Mouse (Mus musculus): Measurements from ENCODE around the gene Smtnl1.
"Not testable (repeated sequence)": the region's sequence is repeated elsewhere in the genome, so short reads cannot be mapped to it uniquely, and the experiment has no call there.

Smtnl1 gene

DNA sequence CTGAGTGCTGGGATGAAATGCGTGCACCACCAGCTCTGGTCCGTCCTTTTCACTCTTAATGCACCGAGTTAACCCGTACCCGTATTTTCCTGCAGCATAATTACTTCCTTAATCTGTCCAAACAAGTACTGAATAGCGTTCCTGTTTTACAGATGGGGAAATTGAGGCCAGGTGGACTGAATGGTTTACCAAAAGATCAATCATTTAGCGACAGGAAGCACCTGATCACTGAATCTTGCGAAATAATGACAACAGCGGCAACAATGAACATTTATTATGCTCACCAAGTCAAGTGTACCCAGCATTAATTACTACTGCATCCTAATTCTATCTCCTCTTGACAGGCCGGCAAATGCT is 16.1 kb upstream of the Smtnl1 start, which contains the start of gene Slc43a1:
Gene Slc43a1 (plus strand): TSS at position 258 of the 357 bp plus-strand sequence.
- no peak for DNase-seq (ENCODE audit: low spot score)

DNA sequence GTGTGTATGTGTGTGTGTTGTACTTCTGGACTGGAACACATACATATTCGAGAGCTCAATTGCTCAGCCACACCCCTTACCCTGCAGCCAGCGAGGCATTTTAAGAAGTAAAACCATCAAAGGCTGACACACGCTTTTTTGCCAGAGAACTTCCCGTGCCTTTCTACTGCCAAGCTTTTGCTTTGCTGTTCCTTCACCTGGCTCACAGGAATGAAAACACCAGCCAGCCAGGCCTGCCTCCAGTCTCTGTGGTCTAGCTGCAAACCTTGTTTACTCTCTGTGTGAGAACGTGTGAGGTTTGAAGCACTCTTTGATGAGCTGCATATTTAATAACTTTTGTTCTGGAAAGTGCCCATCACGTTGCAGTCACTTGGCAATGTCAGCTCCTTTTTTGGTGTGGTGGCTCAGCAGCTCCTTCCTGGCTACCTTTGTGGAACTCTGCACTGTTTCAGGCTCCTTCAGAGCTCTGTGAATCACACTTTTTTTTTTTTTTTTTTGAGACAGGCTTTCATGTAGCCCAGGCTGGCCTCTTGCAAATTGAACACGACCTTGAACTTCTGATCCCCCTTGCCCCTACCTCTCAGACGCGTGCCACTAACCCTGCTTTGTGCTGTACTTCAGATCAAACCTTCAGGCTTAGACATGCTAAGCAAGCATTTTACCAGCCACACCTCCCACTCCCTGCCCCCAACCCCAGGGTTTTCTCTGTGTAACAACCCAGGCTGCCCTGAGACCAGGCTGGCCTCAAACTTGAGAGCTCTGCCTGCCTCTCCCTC is 15.6 kb upstream of the Smtnl1 start:
- DNase-seq (ENCODE audit: low spot score): no peak

DNA sequence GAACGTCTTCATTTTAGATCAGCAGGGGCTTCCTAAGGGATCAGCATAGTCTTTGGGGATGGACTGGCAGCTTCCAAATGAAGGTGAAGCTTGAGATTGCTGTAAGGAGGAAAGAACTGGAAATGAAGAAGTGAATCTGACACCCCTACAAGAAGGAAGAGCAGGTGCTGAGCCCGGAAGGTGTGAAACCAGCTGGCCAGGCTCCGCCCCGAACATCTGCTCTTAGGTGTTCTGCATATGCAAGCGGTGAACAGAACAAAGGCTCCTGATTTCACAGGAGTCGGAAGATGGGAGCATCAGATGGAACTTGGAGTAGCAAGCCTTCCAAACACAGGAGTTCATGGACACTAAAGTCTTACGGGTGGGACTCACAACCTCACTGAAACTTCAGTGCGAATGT is 14.7 kb upstream of the Smtnl1 start:
- no peak for DNase-seq (ENCODE audit: low spot score)

DNA sequence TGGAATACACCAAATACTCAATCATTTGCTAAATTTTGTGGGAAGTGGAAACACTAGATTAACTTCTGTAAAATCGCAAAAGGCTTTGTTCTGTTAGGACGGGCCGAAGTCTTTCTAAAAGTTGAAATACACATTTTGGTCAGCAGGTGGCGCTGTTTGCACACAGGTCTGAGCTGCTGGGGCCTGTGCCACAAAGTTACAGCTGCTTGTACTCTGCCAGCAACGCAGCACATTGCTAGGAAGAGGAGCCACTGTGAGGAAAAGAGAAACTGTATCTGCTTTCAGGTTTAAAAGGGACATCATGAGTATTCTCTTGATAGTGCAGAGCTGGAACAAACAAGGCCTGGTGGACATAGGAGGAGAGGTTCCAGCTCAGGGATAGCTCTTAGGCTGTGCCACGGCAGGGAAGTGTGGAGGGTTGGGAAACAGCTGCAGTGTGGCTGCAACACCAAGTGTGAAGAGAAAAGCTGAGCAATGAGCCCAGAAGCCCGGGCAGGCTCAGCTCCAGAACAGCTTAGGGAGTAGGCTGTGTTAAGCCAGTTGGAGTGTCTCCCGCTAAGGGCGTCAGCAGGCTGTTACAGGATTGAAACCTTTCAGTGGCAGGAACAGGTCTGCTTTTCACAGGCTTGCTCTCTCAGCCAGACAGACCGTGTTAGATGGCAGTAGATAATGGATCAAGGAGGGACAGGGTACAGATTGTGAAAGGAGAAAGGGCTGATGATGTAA is 9.4 kb upstream of the Smtnl1 start:
- DNase-seq (ENCODE audit: low spot score): peak; percentile 36

DNA sequence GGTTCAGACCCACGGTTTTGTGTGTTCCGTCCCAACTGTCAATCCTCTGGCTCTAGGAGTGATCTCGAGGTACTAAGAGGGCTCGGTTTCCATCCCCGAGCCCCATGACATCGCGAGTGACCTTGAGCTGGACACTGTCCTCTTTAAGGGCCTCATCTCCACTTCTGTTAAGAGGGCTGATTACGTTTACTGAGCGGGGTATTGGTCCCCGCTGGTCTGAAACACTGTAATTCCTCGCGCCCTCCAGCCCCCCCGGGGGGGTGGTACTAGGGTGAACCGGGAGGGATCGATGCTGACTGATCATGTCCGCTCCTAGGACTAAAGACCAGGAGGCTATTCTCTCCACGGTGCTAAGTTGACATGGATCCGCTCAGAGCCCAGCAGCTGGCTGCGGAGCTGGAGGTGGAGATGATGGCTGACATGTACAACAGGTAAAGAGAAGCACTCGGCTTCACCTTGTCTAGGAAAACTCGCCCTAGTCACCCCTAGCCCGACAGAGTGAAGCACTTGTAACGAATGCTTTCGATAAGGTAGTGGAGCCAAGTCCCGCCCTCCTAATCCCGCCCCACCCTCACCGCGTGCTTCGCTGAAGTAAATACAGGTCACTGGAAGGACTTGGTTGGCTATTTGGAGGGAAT is 5.0 kb upstream of the Smtnl1 start:
- DNase-seq (ENCODE audit: low spot score): no peak

DNA sequence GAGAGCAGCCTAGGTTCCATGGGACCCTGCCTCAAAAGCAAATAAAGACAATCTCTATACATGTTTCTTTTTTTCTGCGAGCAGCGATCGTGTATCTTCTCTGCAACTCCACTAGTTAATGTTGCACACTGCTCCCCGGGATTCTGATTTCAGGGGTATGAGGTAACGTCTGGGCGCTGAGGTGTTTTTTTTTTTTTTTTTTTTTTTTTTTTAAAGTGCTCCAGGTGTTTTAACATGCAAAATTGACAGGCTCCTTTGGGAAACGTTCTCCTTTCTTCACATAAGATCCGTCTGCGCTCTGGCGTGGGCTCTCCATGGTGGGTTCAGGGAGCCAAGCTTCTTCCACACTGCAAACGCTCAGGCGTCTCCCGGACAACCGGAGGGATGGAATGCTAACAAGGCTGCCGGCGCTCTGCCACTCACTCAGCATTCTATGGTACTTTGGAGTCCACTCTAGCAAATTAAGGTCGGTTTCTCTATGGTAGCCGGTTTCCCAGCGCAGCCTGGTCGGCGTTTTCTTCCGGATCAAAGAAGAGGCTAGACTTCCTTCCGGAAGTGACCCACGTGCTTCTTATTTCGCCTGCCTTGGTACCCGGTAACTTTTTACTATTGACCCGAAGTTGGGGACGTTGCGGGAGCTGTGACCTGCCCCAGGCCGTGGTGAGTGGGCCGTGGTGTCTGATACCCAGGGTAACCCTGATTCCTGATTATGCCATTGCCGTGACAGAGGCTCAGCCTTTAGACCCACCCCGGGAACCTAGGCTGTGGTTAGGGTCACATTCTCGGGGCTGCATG is 4.2 kb upstream of the Smtnl1 start, which contains the start of gene Timm10:
Gene Timm10 (plus strand): TSS at position 510 of the 795 bp plus-strand sequence.
- peak; percentile 30 for DNase-seq (ENCODE audit: low spot score)

DNA sequence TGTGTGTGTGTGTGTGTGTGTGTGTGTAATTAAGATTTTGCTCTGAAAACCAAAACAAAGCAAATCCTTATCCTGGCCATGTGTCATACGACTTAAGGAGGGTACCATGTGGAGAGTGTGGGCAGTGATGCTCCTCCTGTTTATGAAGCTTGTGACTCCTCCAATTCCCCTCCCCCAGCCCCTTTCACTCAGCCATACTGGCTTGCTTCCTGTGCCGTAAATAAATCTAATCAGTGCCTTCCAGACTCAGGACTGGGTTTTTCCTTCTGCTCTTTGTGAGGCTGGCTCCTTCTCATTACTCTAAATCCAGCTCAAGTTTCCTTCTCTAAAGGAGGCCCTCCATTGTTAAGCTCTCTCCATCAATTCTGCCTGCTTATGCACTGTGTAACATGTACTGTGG is 785 bp upstream of the Smtnl1 start:
- DNase-seq (ENCODE audit: low spot score): no peak

DNA sequence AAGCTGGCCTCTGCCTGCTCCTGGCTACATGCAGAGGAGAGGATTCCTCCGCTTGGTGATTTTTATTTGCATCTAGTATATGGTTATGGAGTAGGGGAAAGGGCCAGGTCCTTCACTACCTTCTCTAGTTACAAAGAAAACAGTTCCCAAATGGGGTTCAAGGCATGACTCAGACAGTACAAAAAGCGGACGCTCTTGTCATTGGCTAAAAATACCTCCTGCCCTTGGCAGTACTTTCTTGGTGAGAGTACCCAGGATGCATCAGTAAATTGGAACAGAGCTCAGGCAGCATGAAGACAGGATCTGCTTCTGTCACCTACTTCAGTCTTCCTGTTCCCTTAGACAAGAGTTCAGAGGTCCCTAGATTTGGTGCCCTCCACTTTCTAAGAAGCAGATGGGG is 2.6 kb downstream of the Smtnl1 start:
- no peak for DNase-seq (ENCODE audit: low spot score)

DNA sequence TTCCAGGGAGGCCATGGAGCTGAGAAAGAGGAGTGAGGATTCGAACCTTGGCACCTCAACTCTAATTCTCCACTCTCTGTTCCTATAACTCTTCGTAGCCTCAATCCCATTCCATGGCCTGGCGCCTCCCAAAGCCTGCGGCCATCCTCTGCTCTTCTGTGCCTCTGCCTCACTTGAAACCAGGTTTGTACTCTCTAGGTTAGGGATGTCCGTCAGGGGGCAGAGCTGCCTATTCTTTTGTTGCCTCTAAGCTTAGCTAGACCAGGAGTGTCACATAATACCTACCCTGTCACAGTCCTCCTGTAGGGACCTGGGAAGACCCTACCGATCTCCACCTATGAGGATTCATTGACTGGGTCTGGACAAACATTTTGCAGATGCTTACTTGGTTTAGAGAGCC is 9.8 kb downstream of the Smtnl1 start:
- no peak for DNase-seq (ENCODE audit: low spot score)

DNA sequence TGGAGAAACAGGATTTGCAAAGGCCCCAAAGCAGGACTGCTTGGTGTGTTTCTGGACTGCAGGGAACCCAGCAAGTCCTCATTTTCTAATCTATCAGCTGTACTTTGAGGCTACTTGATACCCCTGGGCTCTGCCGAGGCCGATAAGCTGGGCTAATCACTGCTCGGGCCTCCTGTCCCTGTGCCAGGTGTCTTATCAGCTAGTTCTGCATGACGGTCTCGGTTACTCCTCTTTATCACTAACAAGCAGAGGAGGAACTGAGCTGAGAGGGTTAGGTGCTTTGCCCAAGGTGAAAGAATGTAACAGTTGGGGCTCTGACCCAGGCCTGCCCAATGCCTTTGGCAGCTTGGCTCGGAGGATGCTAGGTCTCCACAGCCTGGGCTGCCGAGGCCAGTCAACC is 10.6 kb downstream of the Smtnl1 start:
- no peak for DNase-seq (ENCODE audit: low spot score)

DNA sequence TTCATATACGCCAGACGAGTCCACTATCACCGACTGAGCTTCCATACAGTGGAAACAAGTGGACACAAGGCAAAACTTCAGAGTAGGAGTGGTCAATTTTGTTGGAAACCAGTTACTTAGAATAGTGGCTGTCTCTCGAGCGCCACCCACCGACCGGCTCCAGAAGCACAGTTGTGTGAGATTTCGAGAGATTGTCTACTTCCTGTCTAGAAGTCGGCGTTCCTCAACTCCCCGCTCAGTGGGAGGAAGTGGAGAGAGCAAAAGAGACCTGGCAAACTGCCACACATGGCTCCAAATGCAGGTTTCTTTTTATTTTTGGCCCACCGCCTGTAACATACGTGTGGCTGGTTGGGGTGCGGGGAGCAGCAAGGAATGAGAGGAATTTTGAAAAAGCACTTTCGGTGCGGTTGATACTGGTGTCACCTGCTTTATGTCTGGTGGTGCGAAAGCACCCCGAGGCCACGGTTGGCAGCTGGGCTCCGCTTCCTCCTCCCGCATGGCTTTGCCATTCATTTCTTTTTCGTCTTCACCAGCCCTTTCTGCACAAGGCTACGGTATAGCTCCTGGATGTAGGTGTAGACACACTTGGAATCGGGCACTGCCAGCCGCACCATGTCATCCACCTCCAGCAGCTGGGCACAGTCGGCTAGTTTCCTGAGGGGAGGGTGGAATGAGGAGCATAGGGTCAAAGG is 11.4 kb downstream of the Smtnl1 start:
- peak; percentile 45 for DNase-seq (ENCODE audit: low spot score)

DNA sequence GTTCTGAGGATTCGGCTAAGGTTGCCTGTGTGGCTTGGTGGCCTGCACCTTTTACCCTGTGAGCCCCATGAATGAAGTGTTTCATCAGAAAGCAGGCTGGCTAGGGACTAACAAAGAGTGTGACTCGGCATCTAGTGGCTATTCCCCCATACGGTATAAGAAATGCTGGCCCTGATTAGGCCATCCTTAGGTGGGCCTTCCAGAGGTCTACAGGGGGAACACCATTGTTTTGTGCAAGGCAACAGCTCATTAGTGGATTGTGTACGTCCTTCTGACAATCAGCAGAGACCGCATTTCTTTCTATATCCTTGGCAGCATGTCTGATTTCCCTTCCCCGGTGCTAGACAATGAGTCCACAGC is 11.9 kb downstream of the Smtnl1 start:
- no peak for DNase-seq (ENCODE audit: low spot score)

DNA sequence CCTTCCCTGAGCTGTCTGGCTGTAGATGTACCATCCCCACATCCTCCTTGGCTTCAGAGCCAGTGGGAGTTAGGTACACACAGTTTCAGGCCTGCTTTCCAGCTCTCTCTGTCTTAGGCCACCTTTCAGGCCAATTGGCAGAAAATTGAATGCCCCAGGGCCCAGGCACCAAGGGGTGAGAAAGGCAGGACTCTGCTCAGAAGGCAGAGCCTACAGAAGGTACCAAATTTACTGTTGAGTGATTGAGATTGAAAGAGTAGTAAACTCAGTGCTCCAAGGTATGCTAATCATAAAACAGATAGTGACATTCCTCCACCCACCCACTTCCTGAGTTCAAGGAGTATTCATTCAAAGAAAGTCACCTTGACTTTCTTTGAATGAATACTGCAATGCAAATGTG is 13.1 kb downstream of the Smtnl1 start:
- no peak for DNase-seq (ENCODE audit: low spot score)

DNA sequence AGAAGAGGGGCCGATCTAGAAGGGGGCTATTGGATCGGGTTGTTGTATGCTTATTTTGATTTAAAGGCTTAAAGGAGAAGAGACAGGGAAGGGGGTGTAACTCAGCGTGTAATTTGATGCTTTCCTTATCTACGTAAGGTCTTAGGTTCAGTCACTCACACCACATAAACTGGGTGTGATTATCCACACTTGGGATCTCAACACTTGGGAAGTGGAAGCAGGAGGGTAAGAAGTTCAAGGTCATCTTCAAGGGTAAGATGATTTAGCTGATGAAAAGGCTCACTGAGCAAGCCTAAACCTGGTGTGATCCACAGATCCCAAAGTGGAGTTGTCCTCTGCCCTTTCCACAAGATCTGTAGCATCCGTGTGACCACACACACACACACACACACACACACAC is 15.9 kb downstream of the Smtnl1 start:
- no peak for DNase-seq (ENCODE audit: low spot score)

DNA sequence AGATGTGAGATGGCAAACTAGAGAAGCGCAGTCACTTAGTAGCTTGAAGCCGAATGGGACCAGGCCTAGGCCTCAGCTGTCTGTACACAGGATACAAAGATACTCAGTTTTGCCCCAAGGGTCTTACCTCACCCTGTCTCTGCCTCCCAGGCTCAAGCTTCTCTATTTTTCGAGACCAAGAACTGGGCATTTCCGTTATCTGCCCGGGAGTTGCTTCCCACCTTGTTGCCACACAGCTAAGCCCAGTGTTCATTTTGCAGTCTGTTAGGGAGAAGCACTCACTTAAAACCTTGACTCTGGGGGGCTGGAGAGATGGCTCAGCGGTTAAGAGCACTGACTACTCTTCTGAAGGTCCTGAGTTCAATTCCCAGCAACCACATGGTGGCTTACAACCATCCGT is 18.5 kb downstream of the Smtnl1 start:
- no peak for DNase-seq (ENCODE audit: low spot score)

DNA sequence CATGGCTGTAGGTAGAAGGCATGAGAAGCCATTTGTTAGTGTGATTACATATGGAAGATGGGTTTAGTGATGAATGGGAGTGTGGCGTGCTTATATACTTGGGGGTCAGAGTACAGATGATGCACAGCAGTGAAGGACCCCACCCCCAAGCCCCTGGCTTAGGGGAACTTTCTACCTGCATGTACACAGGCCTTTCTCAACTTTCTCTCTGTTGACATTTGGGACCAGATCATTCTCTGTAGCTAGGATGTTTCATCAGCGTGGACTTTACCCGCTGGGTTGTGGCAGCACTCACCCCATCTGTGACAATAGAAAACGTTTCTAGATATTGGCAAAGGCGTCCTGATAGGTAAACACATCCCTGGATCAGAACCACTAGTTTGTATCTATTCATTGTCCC is 21.2 kb downstream of the Smtnl1 start:
- DNase-seq (ENCODE audit: low spot score): not testable (repeated sequence)

DNA sequence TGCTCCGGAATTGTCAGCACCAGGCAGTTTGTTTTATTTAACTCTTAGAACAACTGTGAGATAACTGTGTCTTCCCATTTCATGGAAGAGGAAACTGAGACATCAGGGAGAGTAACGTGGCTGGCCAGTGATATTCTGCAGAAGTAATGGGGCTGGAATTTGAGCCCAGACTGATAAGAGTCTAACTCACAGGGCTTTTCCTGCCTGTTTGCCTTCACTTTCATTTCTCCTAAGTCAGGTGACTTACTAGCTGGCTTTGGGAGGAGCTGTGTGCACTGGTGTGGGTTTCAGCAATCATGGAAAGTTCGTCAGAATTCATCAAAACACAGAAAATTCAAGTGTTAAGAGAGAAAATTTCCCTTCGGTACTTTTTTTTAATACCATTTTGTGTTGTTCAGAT is 22.1 kb downstream of the Smtnl1 start:
- DNase-seq (ENCODE audit: low spot score): no peak

DNA sequence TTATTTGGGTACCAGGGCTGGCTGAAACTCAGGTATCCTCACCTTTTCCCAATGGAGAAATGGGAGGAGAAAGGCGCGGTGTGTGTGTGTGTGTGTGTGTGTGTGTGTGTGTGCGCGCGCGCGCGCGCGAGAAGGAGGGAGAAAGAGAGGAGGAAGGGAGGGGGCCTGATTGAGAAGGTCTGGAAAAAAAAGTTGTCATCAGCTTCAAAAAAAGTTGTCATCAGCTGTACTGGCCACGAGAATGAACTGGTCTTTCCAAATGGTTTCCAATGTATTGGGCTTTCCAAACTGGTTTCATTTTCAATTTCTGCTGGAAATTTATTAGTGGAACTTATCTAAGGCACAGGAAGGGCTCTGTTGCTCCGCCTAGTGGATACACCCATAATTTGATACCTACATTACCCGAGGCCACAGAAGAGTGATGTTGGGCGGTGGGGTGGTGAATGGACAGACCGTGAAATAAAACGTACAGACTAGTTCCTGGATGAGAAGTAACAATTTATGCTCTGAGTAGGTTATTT is 23.4 kb downstream of the Smtnl1 start:
- DNase-seq (ENCODE audit: low spot score): no peak

DNA sequence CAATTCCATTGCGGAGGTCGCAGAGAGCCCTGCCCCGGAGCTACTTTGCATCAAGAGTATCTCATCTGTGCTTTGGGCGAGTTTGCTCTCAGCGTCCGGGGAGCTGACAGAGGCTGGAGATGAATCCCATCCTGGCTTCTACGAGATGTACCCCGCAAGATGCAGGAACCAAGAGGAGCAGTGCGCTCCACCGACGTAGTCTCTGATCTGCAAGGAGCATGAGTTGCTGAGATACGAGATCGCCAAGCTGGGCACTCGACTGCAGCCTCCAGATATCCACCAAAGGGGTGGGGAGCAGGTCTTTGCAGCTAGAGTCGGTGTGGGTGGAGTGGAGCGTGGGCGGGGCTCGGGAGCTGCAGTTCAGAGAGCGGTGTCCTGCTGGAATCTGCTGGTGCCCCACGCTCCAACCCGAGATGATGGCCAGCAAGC is 23.9 kb downstream of the Smtnl1 start, which contains the start of gene Ube2l6:
Gene Ube2l6 (plus strand): TSS at position 336 of the 429 bp plus-strand sequence.
- DNase-seq (ENCODE audit: low spot score): no peak

DNA sequence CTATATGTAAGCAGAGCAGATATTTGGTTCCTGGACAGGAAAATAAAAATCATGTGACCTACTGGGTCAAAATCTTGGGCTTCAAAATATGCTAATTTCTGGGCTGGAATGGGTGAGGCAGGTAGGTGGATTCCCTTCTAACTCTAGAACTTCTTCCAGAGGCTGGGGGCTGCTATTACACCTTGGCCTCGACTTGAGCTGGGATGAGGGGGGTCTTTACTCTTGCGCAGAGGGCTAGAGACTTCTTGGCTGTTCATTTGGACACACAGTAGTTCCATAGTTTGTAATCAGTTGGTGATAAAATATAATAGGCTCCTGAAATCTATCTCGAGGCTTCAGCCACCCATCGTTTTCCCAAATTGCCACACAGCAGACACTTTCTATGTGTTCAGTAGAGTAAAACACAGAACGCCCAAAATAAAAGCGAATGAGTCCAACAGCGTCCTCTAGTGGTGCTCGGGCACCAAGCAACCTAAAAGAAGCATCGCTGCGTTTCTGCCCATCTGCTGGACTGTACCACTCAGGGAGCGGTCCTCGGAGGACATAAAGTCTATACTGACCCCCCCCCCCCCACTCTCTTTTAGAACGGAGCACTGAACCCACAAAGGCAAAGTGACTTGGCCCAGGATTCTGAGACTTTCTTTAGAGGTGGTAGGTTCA is 24.5 kb downstream of the Smtnl1 start:
- no peak for DNase-seq (ENCODE audit: low spot score)

DNA sequence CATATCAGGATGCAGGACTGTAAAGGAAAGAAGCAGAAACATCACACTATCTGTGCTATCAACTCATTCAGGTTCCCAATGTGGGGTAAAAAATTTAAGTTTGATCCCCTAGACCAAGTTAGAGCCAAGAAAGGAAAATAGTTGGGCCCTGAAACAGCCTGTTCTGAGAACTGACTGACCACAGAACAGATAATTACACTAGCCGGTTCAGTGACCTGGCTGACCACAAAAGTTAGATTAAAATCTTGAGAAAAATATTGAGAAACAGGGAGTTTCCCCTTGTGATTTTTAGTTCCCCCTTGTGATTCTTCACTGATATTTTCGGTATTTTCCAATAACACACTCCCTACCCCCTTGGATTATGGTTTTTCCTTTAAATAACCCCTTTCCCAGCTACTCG is 28.6 kb downstream of the Smtnl1 start:
- no peak for DNase-seq (ENCODE audit: low spot score)

All from urinary bladder, postnatal 10 days (tissue).